Mouse (Mus musculus): Measurements from ENCODE around the gene Rab3gap2. TPM values are rescaled to one million over a fixed set of nuclear protein-coding genes. Genes with fewer than 3 reads are reported as not detected.
A peak's percentile ranks its signal among the peaks of the same experiment; 100 is the strongest.

Rab3gap2 gene
- total and polyA plus RNA-seq, 2 experiments from 2014 or later: 19.7 to 34.4 TPM

- no peak for TF ChIP-seq CTCF (IDR thresholded peaks at IDR 0.05; ENCODE audit: low read depth)
- no peaks in the 10 kb centered on the region for H3K4me1 ChIP-seq (ENCODE audit: insufficient read depth, low read length)
- ATAC-seq: no peak
- H3K27ac ChIP-seq: no peak overlapping the region
- no peak for DNase-seq (ENCODE audit: low spot score)
- H3K9me3 ChIP-seq (ENCODE audit: low read length): no peaks in the 10 kb centered on the region
- no peaks in the 10 kb centered on the region for H3K27me3 ChIP-seq (ENCODE audit: insufficient read depth, low read length)
- no peak overlapping the region for H3K9ac ChIP-seq (replicated peaks; ENCODE audit: low read length)
- no peak overlapping the region for H3K4me3 ChIP-seq (ENCODE audit: low read length)
- WGBS: 80% methylated on average over 2 of the region's 2 CpGs
- H3K4me2 ChIP-seq (ENCODE audit: low read depth, low read length): no peak overlapping the region
- H3K36me3 ChIP-seq (ENCODE audit: insufficient read depth, low read length): no peaks in the 10 kb centered on the region
These were observed 12.8 kb downstream of the Rab3gap2 start for GRCm38 (mm10) chr1:185216762-185217161.

GRCm38 (mm10) chr1:185217966-185218365 lies 14.0 kb downstream of the Rab3gap2 start:
- Histone ChIP-seq H3K4me2 (ENCODE audit: low read depth, low read length) (no peak overlapping the region), H3K27ac (no peak overlapping the region), H3K27me3 (ENCODE audit: insufficient read depth, low read length) (no peaks in the 10 kb centered on the region), H3K9ac (replicated peaks; ENCODE audit: low read length) (no peak overlapping the region), H3K36me3 (ENCODE audit: insufficient read depth, low read length) (0 out of 2 replicates have a peak, but pooled peaks cover 6% of the 10 kb centered on the region), H3K4me1 (ENCODE audit: insufficient read depth, low read length) (no peaks in the 10 kb centered on the region), H3K4me3 (ENCODE audit: low read length) (no peak overlapping the region), H3K9me3 (ENCODE audit: low read length) (no peaks in the 10 kb centered on the region)
- no peak for TF ChIP-seq CTCF (IDR thresholded peaks at IDR 0.05; ENCODE audit: low read depth)
- DNase-seq (ENCODE audit: low spot score) (no peak), ATAC-seq (no peak)
- WGBS: 73% methylated on average over 5 of the region's 5 CpGs

- Histone ChIP-seq H3K4me1 (ENCODE audit: insufficient read depth, low read length) (no peaks in the 10 kb centered on the region; the same call in 1 of the 2 replicates), H3K9ac (replicated peaks; ENCODE audit: low read length) (no peak overlapping the region), H3K27ac (no peak overlapping the region), H3K4me3 (ENCODE audit: low read length) (no peak overlapping the region), H3K36me3 (ENCODE audit: insufficient read depth, low read length) (peaks cover 30% of the 10 kb centered on the region), H3K27me3 (ENCODE audit: insufficient read depth, low read length) (no peaks in the 10 kb centered on the region), H3K9me3 (ENCODE audit: low read length) (no peaks in the 10 kb centered on the region), H3K4me2 (ENCODE audit: low read depth, low read length) (no peak overlapping the region)
- DNase-seq (ENCODE audit: low spot score): no peak
- 88% methylated on average over 6 of the region's 6 CpGs for WGBS
- ATAC-seq: no peak
- TF ChIP-seq CTCF (IDR thresholded peaks at IDR 0.05; ENCODE audit: low read depth): no peak
These were observed 23.0 kb downstream of the Rab3gap2 start for GRCm38 (mm10) chr1:185226889-185227288.

DNA sequence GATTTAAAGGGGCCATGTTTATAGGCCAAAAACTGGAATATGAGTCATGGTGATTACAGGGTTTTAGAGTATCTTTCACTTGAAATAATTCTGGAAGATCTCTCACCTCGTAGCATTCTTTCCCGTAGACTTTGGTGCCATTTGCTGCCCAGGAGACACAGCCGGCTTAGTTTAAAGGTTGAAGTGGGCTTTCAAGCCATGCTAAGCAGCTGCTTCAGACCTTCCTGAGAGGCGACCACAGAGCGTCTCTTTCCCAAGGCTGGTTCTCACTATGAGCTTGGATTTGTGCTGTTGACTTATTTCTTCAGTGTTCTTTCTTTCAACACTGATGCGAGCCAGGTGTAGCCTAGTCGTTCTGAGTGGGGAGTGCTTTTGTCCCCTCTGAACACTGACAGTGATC lies 23.8 kb downstream of the Rab3gap2 start:
- Histone ChIP-seq H3K9me3 (ENCODE audit: low read length) (no peaks in the 10 kb centered on the region), H3K4me3 (ENCODE audit: low read length) (no peak overlapping the region), H3K36me3 (ENCODE audit: insufficient read depth, low read length) (peaks cover 25% of the 10 kb centered on the region), H3K27ac (no peak overlapping the region), H3K4me1 (ENCODE audit: insufficient read depth, low read length) (no peaks in the 10 kb centered on the region; the same call in 1 of the 2 replicates), H3K9ac (replicated peaks; ENCODE audit: low read length) (no peak overlapping the region), H3K27me3 (ENCODE audit: insufficient read depth, low read length) (no peaks in the 10 kb centered on the region), H3K4me2 (ENCODE audit: low read depth, low read length) (no peak overlapping the region)
- WGBS: 85% methylated on average over 7 of the region's 7 CpGs
- DNase-seq (ENCODE audit: low spot score): no peak
- ATAC-seq: no peak
- no peak for TF ChIP-seq CTCF (IDR thresholded peaks at IDR 0.05; ENCODE audit: low read depth)

GRCm38 (mm10) chr1:185229406-185230201 lies 25.7 kb downstream of the Rab3gap2 start:
- Histone ChIP-seq H3K4me3 (ENCODE audit: low read length) (no peak overlapping the region), H3K4me2 (ENCODE audit: low read depth, low read length) (no peak overlapping the region), H3K36me3 (ENCODE audit: insufficient read depth, low read length) (peaks cover 15% of the 10 kb centered on the region), H3K27me3 (ENCODE audit: insufficient read depth, low read length) (no peaks in the 10 kb centered on the region), H3K27ac (peak overlapping the region; percentile 62; the same call in 1 of the 2 replicates), H3K4me1 (ENCODE audit: insufficient read depth, low read length) (no peaks in the 10 kb centered on the region; the same call in 1 of the 2 replicates), H3K9ac (replicated peaks; ENCODE audit: low read length) (no peak overlapping the region), H3K9me3 (ENCODE audit: low read length) (no peaks in the 10 kb centered on the region)
- DNase-seq (ENCODE audit: low spot score) (no peak), ATAC-seq (peak; percentile 66; the same call in 1 of the 2 replicates)
- 54% methylated on average over 7 of the region's 7 CpGs for WGBS
- TF ChIP-seq CTCF (IDR thresholded peaks at IDR 0.05; ENCODE audit: low read depth): no peak

DNA sequence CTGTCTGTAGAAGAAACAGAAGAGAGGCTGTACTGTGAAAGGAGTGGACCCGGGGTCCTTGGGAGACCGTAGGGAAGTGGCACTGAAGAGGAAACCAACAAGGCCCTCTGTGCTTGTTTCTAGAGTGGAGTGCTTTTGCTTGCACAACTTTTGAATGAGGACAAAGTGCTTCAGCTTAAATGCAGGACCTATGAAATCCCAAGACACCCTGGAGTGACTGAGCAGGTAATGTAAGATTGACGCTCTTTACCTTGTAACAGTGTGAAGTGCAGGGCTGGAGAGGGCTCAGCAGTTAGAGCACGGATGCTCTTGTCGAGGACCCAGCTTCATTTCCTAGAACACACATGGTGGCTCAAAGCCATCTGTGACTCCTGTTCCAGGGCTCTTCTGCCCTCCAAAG lies 31.9 kb downstream of the Rab3gap2 start:
- peaks cover 28% of the 10 kb centered on the region for H3K36me3 ChIP-seq (ENCODE audit: insufficient read depth, low read length)
- H3K9me3 ChIP-seq (ENCODE audit: low read length): no peaks in the 10 kb centered on the region
- H3K4me3 ChIP-seq (ENCODE audit: low read length): no peak overlapping the region
- no peaks in the 10 kb centered on the region for H3K4me1 ChIP-seq (ENCODE audit: insufficient read depth, low read length)
- no peak overlapping the region for H3K27ac ChIP-seq
- DNase-seq (ENCODE audit: low spot score): no peak
- H3K27me3 ChIP-seq (ENCODE audit: insufficient read depth, low read length): no peaks in the 10 kb centered on the region
- H3K4me2 ChIP-seq (ENCODE audit: low read depth, low read length): no peak overlapping the region
- no peak overlapping the region for H3K9ac ChIP-seq (replicated peaks; ENCODE audit: low read length)
- TF ChIP-seq CTCF (IDR thresholded peaks at IDR 0.05; ENCODE audit: low read depth): no peak
- no peak for ATAC-seq
- WGBS: 96% methylated on average over 5 of the region's 5 CpGs

DNA sequence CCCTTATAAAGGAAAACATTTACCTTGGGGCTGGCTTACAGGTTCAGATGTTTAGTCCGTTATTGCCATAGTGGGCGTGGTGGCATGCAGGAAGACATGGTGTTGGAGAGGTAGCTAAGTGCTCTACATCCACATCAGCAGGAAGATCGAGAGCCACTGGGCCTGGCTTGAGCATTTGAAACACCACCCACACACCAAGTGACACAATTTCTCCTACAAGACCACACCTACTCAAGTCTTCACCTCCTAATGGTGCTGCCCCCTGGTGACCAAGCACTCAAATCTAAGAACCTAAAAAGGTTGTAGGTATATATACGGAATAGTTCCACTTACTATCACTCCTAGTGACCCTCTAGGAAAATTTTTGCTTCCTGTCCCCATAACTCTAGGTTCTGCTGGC lies 32.6 kb downstream of the Rab3gap2 start:
- no peaks in the 10 kb centered on the region for H3K27me3 ChIP-seq (ENCODE audit: insufficient read depth, low read length)
- no peaks in the 10 kb centered on the region for H3K9me3 ChIP-seq (ENCODE audit: low read length)
- peak; percentile 35; the same call in 1 of the 2 replicates for TF ChIP-seq CTCF (IDR thresholded peaks at IDR 0.05; ENCODE audit: low read depth)
- H3K9ac ChIP-seq (replicated peaks; ENCODE audit: low read length): no peak overlapping the region
- ATAC-seq (no peak), DNase-seq (ENCODE audit: low spot score) (no peak)
- WGBS: 91% methylated on average over 4 of the region's 4 CpGs
- H3K4me3 ChIP-seq (ENCODE audit: low read length): no peak overlapping the region
- peaks cover 35% of the 10 kb centered on the region for H3K36me3 ChIP-seq (ENCODE audit: insufficient read depth, low read length)
- H3K4me2 ChIP-seq (ENCODE audit: low read depth, low read length): no peak overlapping the region
- no peaks in the 10 kb centered on the region for H3K4me1 ChIP-seq (ENCODE audit: insufficient read depth, low read length)
- H3K27ac ChIP-seq: no peak overlapping the region

All from hindbrain, postnatal 0 days (tissue).